Mouse (Mus musculus) G1E (cell line): ENCODE data around the gene Taar1. TPM values are rescaled to one million over a fixed set of nuclear protein-coding genes. Genes with fewer than 3 reads are reported as not detected.

Experiments used
- ATAC-seq: 2 replicates; pipeline ENCODE4 v1.8.0; 2016; ENCODE audit warnings: mild to moderate bottlenecking; ENCODE audit not compliant: insufficient number of reproducible peaks, poor library complexity, low FRiP score, severe bottlenecking; ENCODE audit errors: extremely low read depth
- DNase-seq: peaks from one replicate; pipeline ENCODE4 v3.0.0; 2012; ENCODE audit warnings: low spot score
- H3K27me3 ChIP-seq: 2 replicates; pipeline ENCODE4 v1.6.1; 2012; ENCODE audit warnings: mild to moderate bottlenecking, low read length, inconsistent platforms; ENCODE audit not compliant: insufficient read depth
- H3K36me3 ChIP-seq: replicated peaks from 2 replicates; pipeline ENCODE3; 2012; ENCODE audit warnings: mild to moderate bottlenecking, inconsistent platforms
- H3K4me1 ChIP-seq: 2 replicates; pipeline ENCODE4 v1.6.1; 2012; ENCODE audit warnings: low read depth, low read length, inconsistent platforms, mixed read lengths; ENCODE audit not compliant: insufficient read depth
- H3K4me3 ChIP-seq: 2 replicates; pipeline ENCODE4 v1.5.1; 2012; ENCODE audit warnings: low read depth, mild to moderate bottlenecking, inconsistent platforms, low read length, moderate library complexity, mixed read lengths
- H3K9me3 ChIP-seq: replicated peaks from 2 replicates; pipeline ENCODE4 v1.6.1; 2012; ENCODE audit warnings: inconsistent platforms
- CTCF ChIP-seq: IDR thresholded peaks from 2 replicates; pipeline ENCODE4 v1.5.1; 2012; ENCODE audit warnings: low read depth, low read length, inconsistent platforms, mixed read lengths
- GATA1 ChIP-seq: IDR thresholded peaks from 2 replicates; pipeline ENCODE4 v1.6.1; 2012; ENCODE audit warnings: borderline replicate concordance, low read length, inconsistent platforms, mixed read lengths
- GATA2 ChIP-seq: IDR thresholded peaks from 2 replicates; pipeline ENCODE4 v1.6.1; 2012; ENCODE audit warnings: low read depth, low read length, inconsistent platforms, borderline replicate concordance
- POLR2AphosphoS5 ChIP-seq: IDR thresholded peaks from 2 replicates; pipeline ENCODE4 v1.6.1; 2012; ENCODE audit warnings: low read depth, low read length, inconsistent platforms; ENCODE audit not compliant: insufficient replicate concordance
- TAL1 ChIP-seq: conservative IDR thresholded peaks from 2 replicates; pipeline ENCODE4 v1.6.1; 2012; ENCODE audit warnings: low read depth, low read length, inconsistent platforms, mixed read lengths
- polyA plus RNA-seq: library from polyadenylated mRNA; stranded (reverse); fragments of >175 nt; gene quantifications from 2 replicates; pipeline ENCODE4 v1.2.3, GENCODE M21; 2012
- total RNA-seq, 2 experiments: library from RNA; stranded (forward) in 1 of 2; stranded (reverse) in 1 of 2; fragments of 200-1000 nt in 1 of 2; fragments of >200 nt in 1 of 2; fragmentation: Nextera tagmentation in 1 of 2; gene quantifications; 2 replicates each; pipeline ENCODE4 v1.2.3; 2014 to 2017

The Taar1 gene
- total and polyA plus RNA-seq, 3 experiments = not detected

DNA sequence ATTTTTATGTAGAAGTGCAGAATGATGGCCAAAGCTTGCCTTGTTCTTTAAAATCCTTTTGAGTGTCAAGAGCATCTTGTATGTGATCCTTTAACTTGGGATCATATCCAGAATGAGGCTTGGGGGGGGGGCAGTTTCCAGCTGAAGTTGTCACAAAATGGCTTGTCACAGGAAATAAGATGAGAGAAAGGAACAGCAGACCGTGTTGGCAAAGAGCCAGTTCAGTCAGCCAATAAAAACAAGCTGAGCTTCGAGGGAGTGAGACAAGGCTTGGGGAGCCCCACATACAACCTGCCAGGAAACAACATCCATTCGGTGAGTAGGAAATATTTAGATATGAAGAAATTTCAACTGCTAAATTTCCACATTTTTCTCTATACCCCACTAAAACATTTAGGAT lies 43.3 kb downstream of the Taar1 start:
- DNase-seq = no peak
- no peak for TF ChIP-seq TAL1
- 0 out of 2 replicates have a peak, but pooled peaks cover 2% of the 10 kb centered on the region for H3K27me3 ChIP-seq
- ATAC-seq = no peak
- H3K36me3 ChIP-seq = no peaks in the 10 kb centered on the region
- no peaks in the 10 kb centered on the region for H3K9me3 ChIP-seq
- no peaks in the 10 kb centered on the region for H3K4me1 ChIP-seq
- H3K4me3 ChIP-seq = no peak overlapping the region

DNA sequence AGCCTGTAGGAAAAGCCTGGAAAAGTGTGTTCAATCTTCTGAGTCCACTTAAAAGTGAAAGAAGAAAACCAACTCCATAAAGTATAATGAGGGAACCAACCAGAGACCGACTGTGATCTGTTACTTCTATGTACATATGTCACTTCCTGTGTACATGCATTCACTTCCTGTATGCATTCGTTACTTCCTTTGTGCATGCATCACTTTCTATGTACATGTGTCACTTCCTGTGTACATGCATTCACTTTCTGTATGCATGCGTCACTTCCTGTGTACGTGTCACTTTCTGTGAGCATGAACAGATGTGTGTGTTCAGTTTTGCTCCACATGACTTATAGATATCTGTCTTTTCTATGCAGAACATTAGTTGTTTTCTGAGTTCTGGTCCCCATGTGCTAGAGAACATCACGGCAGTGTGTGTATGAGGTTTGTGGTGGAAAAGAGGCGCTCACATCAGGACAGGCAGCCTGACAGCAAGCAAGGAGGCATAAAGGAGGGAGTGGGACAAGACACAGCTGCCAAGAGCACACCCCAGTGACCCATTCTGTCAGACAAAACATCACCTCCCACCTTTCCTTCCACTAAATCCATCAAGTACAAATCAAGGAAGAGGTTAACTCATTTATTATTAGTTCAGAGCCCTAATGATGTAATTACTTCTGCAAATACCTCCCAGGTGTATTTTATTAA lies 44.9 kb downstream of the Taar1 start:
- TF ChIP-seq POLR2AphosphoS5 (no peak), GATA1 (no peak), GATA2 (no peak), TAL1 (no peak), CTCF (no peak)
- Histone ChIP-seq H3K36me3 (no peaks in the 10 kb centered on the region), H3K27me3 (0 out of 2 replicates have a peak, but pooled peaks cover 5% of the 10 kb centered on the region), H3K4me3 (no peak overlapping the region), H3K4me1 (no peaks in the 10 kb centered on the region), H3K9me3 (no peaks in the 10 kb centered on the region)
- DNase-seq (no peak), ATAC-seq (peak; percentile 15; the same call in 1 of the 2 replicates)

DNA sequence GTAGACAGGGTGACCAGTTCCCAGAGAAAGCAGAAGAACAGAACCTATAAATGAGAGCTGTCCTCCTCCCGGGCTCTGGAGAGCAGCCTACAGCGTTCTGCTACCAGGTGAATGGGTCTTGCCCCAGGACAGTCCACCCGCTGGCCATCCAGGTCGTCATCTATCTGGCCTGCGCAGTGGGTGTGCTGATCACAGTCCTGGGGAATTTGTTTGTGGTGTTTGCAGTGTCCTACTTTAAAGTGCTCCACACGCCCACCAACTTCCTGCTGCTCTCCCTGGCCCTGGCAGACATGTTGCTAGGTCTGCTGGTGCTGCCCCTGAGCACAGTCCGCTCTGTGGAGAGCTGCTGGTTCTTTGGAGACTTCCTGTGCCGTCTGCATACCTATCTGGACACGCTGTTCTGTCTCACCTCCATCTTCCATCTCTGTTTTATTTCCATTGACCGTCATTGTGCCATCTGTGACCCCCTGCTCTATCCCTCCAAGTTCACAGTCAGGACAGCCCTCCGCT lies 50.6 kb downstream of the Taar1 start, which contains the start of gene Taar5:
TSS of gene Taar5 (plus strand) at position 51 of the 510 bp plus-strand sequence.
- H3K27me3 ChIP-seq = peaks cover 14% of the 10 kb centered on the region; the same call in 1 of the 2 replicates
- no peaks in the 10 kb centered on the region for H3K36me3 ChIP-seq
- H3K4me3 ChIP-seq = no peak within 1 kb of the TSS
- H3K9me3 ChIP-seq = no peaks in the 10 kb centered on the region
- ATAC-seq (no peak), DNase-seq (no peak)
- no peaks in the 10 kb centered on the region for H3K4me1 ChIP-seq
- TF ChIP-seq GATA1 = no peak
- TF ChIP-seq GATA2 = no peak
- TF ChIP-seq CTCF = no peak
- no peak for TF ChIP-seq POLR2AphosphoS5
- TF ChIP-seq TAL1 = no peak

Other genes starting within 250 kb of the Taar1 start
- 1,930 and 2,036 TPM in 2 replicates for gene Rps12, start 133.1 kb upstream of the Taar1 start, total RNA-seq (2014; fragmentation: Nextera tagmentation)
- 1,882 and 2,182 TPM in 2 replicates for gene Rps12, start 133.1 kb upstream of the Taar1 start, total RNA-seq (2017)
- 1,152 and 1,558 TPM in 2 replicates for gene Rps12, start 133.1 kb upstream of the Taar1 start, polyA plus RNA-seq
- gene Slc18b1, start 123.4 kb upstream of the Taar1 start, total RNA-seq (2014; fragmentation: Nextera tagmentation) = not detected in 2 replicates
- not detected in 2 replicates for gene Slc18b1, start 123.4 kb upstream of the Taar1 start, total RNA-seq (2017)
- not detected in 2 replicates for gene Slc18b1, start 123.4 kb upstream of the Taar1 start, polyA plus RNA-seq
- not detected in 2 replicates for gene Vnn3, start 68.9 kb upstream of the Taar1 start, total RNA-seq (2014; fragmentation: Nextera tagmentation)
- gene Vnn3, start 68.9 kb upstream of the Taar1 start, total RNA-seq (2017) = not detected in 2 replicates
- gene Vnn3, start 68.9 kb upstream of the Taar1 start, polyA plus RNA-seq = not detected in 2 replicates
- not detected in 2 replicates for gene Vnn1, start 25.7 kb upstream of the Taar1 start, total RNA-seq (2014; fragmentation: Nextera tagmentation)
- 0.06 TPM in 1 of 2 replicates, not detected in the other for gene Vnn1, start 25.7 kb upstream of the Taar1 start, total RNA-seq (2017)
- gene Vnn1, start 25.7 kb upstream of the Taar1 start, polyA plus RNA-seq = not detected in 2 replicates
- not detected in 2 replicates for gene Taar2, start 18.2 kb downstream of the Taar1 start, total RNA-seq (2014; fragmentation: Nextera tagmentation)
- 0.12 TPM in 1 of 2 replicates, not detected in the other for gene Taar2, start 18.2 kb downstream of the Taar1 start, total RNA-seq (2017)
- not detected in 2 replicates for gene Taar2, start 18.2 kb downstream of the Taar1 start, polyA plus RNA-seq
- gene Taar3, start 29.2 kb downstream of the Taar1 start, total RNA-seq (2014; fragmentation: Nextera tagmentation) = not detected in 2 replicates
- gene Taar3, start 29.2 kb downstream of the Taar1 start, total RNA-seq (2017) = 0.11 TPM in 1 of 2 replicates, not detected in the other
- not detected in 2 replicates for gene Taar3, start 29.2 kb downstream of the Taar1 start, polyA plus RNA-seq
- not detected in 2 replicates for gene Taar4, start 40.1 kb downstream of the Taar1 start, total RNA-seq (2014; fragmentation: Nextera tagmentation)
- gene Taar4, start 40.1 kb downstream of the Taar1 start, total RNA-seq (2017) = 0.29 TPM in 1 of 2 replicates, not detected in the other
- gene Taar4, start 40.1 kb downstream of the Taar1 start, polyA plus RNA-seq = not detected in 2 replicates
- gene Taar5, start 50.4 kb downstream of the Taar1 start, total RNA-seq (2014; fragmentation: Nextera tagmentation) = not detected in 2 replicates
- gene Taar5, start 50.4 kb downstream of the Taar1 start, total RNA-seq (2017) = 0.38 TPM in 1 of 2 replicates, not detected in the other
- gene Taar5, start 50.4 kb downstream of the Taar1 start, polyA plus RNA-seq = not detected in 2 replicates
- gene Taar6, start 65.3 kb downstream of the Taar1 start, total RNA-seq (2014; fragmentation: Nextera tagmentation) = not detected in 2 replicates
- not detected in 2 replicates for gene Taar6, start 65.3 kb downstream of the Taar1 start, total RNA-seq (2017)
- not detected in 2 replicates for gene Taar6, start 65.3 kb downstream of the Taar1 start, polyA plus RNA-seq
- not detected in 2 replicates for gene Taar7a, start 73.1 kb downstream of the Taar1 start, total RNA-seq (2014; fragmentation: Nextera tagmentation)
- gene Taar7a, start 73.1 kb downstream of the Taar1 start, total RNA-seq (2017) = not detected in 2 replicates
- gene Taar7a, start 73.1 kb downstream of the Taar1 start, polyA plus RNA-seq = not detected in 2 replicates
- gene Taar7b, start 79.6 kb downstream of the Taar1 start, total RNA-seq (2014; fragmentation: Nextera tagmentation) = not detected in 2 replicates
- gene Taar7b, start 79.6 kb downstream of the Taar1 start, total RNA-seq (2017) = not detected in 2 replicates
- gene Taar7b, start 79.6 kb downstream of the Taar1 start, polyA plus RNA-seq = not detected in 2 replicates
- not detected in 2 replicates for gene Taar7d, start 106.9 kb downstream of the Taar1 start, total RNA-seq (2014; fragmentation: Nextera tagmentation)
- 0.16 TPM in 1 of 2 replicates, not detected in the other for gene Taar7d, start 106.9 kb downstream of the Taar1 start, total RNA-seq (2017)
- gene Taar7d, start 106.9 kb downstream of the Taar1 start, polyA plus RNA-seq = not detected in 2 replicates
- not detected in 2 replicates for gene Taar7e, start 117.3 kb downstream of the Taar1 start, total RNA-seq (2014; fragmentation: Nextera tagmentation)
- gene Taar7e, start 117.3 kb downstream of the Taar1 start, total RNA-seq (2017) = 0.33 TPM in 1 of 2 replicates, not detected in the other
- not detected in 2 replicates for gene Taar7e, start 117.3 kb downstream of the Taar1 start, polyA plus RNA-seq
- not detected in 2 replicates for gene Taar7f, start 129.2 kb downstream of the Taar1 start, total RNA-seq (2014; fragmentation: Nextera tagmentation)
- gene Taar7f, start 129.2 kb downstream of the Taar1 start, total RNA-seq (2017) = not detected in 2 replicates
- gene Taar7f, start 129.2 kb downstream of the Taar1 start, polyA plus RNA-seq = not detected in 2 replicates
- gene Taar8a, start 156.1 kb downstream of the Taar1 start, total RNA-seq (2014; fragmentation: Nextera tagmentation) = not detected in 2 replicates
- gene Taar8a, start 156.1 kb downstream of the Taar1 start, total RNA-seq (2017) = not detected in 2 replicates
- gene Taar8a, start 156.1 kb downstream of the Taar1 start, polyA plus RNA-seq = not detected in 2 replicates
- not detected in 2 replicates for gene Taar8b, start 171.9 kb downstream of the Taar1 start, total RNA-seq (2014; fragmentation: Nextera tagmentation)
- gene Taar8b, start 171.9 kb downstream of the Taar1 start, total RNA-seq (2017) = not detected in 2 replicates
- gene Taar8b, start 171.9 kb downstream of the Taar1 start, polyA plus RNA-seq = not detected in 2 replicates
- not detected in 2 replicates for gene Taar8c, start 181.6 kb downstream of the Taar1 start, total RNA-seq (2014; fragmentation: Nextera tagmentation)
- not detected in 2 replicates for gene Taar8c, start 181.6 kb downstream of the Taar1 start, total RNA-seq (2017)
- not detected in 2 replicates for gene Taar8c, start 181.6 kb downstream of the Taar1 start, polyA plus RNA-seq
- gene Taar9, start 189.2 kb downstream of the Taar1 start, total RNA-seq (2014; fragmentation: Nextera tagmentation) = not detected in 2 replicates
- 0.11 TPM in 1 of 2 replicates, not detected in the other for gene Taar9, start 189.2 kb downstream of the Taar1 start, total RNA-seq (2017)
- gene Taar9, start 189.2 kb downstream of the Taar1 start, polyA plus RNA-seq = not detected in 2 replicates
- gene Stx7, start 228.9 kb downstream of the Taar1 start, total RNA-seq (2014; fragmentation: Nextera tagmentation) = 33.1 and 61.8 TPM in 2 replicates
- gene Stx7, start 228.9 kb downstream of the Taar1 start, total RNA-seq (2017) = 35.7 and 39.2 TPM in 2 replicates
- 40.7 and 47.8 TPM in 2 replicates for gene Stx7, start 228.9 kb downstream of the Taar1 start, polyA plus RNA-seq